Mouse (Mus musculus) liver, embryonic 13.5 days (tissue): ENCODE data around the gene Mrgprh. TPM values are rescaled to one million over a fixed set of nuclear protein-coding genes. Genes with fewer than 3 reads are reported as not detected.
"Not testable (repeated sequence)": the region's sequence is repeated elsewhere in the genome, so short reads cannot be mapped to it uniquely, and the experiment has no call there.

ENCODE experiments used
- ATAC-seq: fragments of 200-750 bp; cut with Nextera tagmentation; 2 replicates; pipeline ENCODE4 v1.8.0; 2017; ENCODE audit warnings: low read depth, mild to moderate bottlenecking, moderate number of reproducible peaks, moderate library complexity
- DNase-seq: peaks from one replicate; pipeline ENCODE4 v3.0.0; 2022
- H3K27ac ChIP-seq: fragments of 300-500 bp; sonication (generic); 2 replicates; pipeline ENCODE4 v1.5.1; 2015; ENCODE audit warnings: moderate library complexity, mild to moderate bottlenecking, inconsistent platforms
- H3K27me3 ChIP-seq: fragments of 300-500 bp; sonication (generic); 2 replicates; pipeline ENCODE4 v1.6.1; 2015; ENCODE audit warnings: mild to moderate bottlenecking, inconsistent platforms
- H3K36me3 ChIP-seq: fragments of 300-500 bp; sonication (generic); 2 replicates; pipeline ENCODE4 v1.6.1; 2015; ENCODE audit warnings: mild to moderate bottlenecking, inconsistent platforms
- H3K4me1 ChIP-seq: fragments of 300-500 bp; sonication (generic); replicated peaks from 2 replicates; pipeline ENCODE4 v1.6.1; 2015; ENCODE audit warnings: inconsistent platforms
- H3K4me2 ChIP-seq: fragments of 300-500 bp; sonication (generic); 2 replicates; pipeline ENCODE4 v1.6.1; 2015; ENCODE audit warnings: inconsistent platforms, mild to moderate bottlenecking, moderate library complexity
- H3K4me3 ChIP-seq: fragments of 300-500 bp; sonication (generic); replicated peaks from 2 replicates; pipeline ENCODE4 v1.5.1; 2015; ENCODE audit warnings: mild to moderate bottlenecking, inconsistent platforms
- H3K9ac ChIP-seq: fragments of 300-500 bp; sonication (generic); 2 replicates; pipeline ENCODE4 v1.6.1; 2015; ENCODE audit warnings: mild to moderate bottlenecking, inconsistent platforms
- H3K9me3 ChIP-seq: fragments of 300-500 bp; sonication (generic); replicated peaks from 2 replicates; pipeline ENCODE4 v1.6.1; 2016; ENCODE audit warnings: inconsistent platforms
- WGBS: fragments of 180-500 bp; shearing (Covaris S2); methylation state at CpG from one replicate; pipeline ENCODE4 v1.1.7; 2015; ENCODE audit not compliant: insufficient replicate concordance; 5-methylcytosine and 5-hydroxymethylcytosine counted together
- polyA plus RNA-seq: library from polyadenylated mRNA; unstranded; fragments of >200 nt; fragmentation: Nextera tagmentation; extraction: Ambion mirVana; gene quantifications from 2 replicates; pipeline ENCODE4 v1.2.1, GENCODE M21; 2015

Mrgprh gene
- polyA plus RNA-seq, 1 experiment from 2014 or later, result not detected

DNA sequence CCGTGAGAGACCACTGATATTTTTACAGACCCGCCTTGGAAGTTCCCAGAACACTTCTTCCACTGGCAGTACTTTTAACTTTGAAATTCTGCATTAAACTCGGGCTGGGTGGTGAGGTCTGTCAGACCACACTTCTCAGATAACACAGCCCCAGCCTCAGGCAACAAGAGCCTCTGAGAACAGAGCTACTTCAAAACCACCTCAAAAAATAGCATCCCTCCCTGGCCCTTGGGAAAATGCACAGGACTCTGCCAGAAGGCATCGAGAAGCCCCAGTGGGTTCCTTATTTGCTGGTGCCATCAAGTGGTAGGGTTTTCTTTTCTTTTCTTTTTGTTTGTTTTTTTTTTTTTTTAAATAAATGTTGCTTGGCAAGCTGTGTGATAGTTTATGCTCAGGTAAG lies 7.2 kb upstream of the Mrgprh start:
- Histone ChIP-seq H3K4me1 (no peaks in the 10 kb centered on the region), H3K4me2 (no peak overlapping the region), H3K4me3 (no peak overlapping the region), H3K36me3 (no peaks in the 10 kb centered on the region), H3K27me3 (peaks cover 30% of the 10 kb centered on the region), H3K27ac (no peak overlapping the region), H3K9me3 (no peaks in the 10 kb centered on the region), H3K9ac (no peak overlapping the region)
- DNase-seq (no peak), ATAC-seq (no peak)
- WGBS, result 8% methylated on average over 4 of the region's 4 CpGs

DNA sequence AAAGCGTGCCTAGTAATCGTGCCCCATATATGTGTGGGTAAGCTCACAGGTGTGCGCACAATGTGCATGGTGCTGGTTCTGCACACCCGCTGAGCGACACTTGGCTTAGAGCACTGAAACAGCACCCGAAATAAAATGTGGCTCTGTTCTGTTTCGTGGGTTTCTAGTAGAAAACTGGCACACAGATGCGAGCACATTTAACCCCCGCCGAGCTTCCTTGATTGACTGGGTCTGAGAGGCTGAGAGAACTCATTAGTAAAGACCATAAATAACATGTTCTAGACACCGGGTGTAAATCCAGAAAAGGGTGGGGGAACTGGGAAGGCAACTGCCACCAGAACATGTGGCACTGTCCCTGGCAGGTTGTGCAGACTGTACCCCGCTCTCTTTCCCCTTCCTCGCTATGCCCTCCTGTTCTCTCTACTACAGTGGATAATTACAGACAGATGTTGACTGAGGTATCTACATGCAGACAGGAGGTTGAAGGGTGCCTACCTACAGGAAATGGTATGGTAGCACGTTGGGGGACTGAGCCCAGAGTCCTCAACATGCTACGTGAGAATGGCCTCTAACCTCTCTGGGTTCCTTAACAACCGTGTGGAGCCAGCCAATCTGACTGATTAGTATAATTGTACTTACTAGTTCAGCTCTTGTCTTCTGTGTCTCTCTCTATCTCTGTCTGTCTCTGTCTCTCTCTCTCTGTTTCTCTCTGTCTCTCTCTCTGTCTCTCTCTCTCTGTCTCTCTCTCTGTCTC lies 3.4 kb upstream of the Mrgprh start:
- WGBS, result 57% methylated on average over 16 of the region's 16 CpGs
- H3K36me3 ChIP-seq, result no peaks in the 10 kb centered on the region
- H3K27me3 ChIP-seq, result peaks cover 35% of the 10 kb centered on the region
- DNase-seq, result no peak
- no peak overlapping the region for H3K4me3 ChIP-seq
- H3K4me2 ChIP-seq, result no peak overlapping the region
- no peak overlapping the region for H3K27ac ChIP-seq
- ATAC-seq, result no peak
- no peaks in the 10 kb centered on the region for H3K4me1 ChIP-seq
- no peak overlapping the region for H3K9ac ChIP-seq
- H3K9me3 ChIP-seq, result no peaks in the 10 kb centered on the region

DNA sequence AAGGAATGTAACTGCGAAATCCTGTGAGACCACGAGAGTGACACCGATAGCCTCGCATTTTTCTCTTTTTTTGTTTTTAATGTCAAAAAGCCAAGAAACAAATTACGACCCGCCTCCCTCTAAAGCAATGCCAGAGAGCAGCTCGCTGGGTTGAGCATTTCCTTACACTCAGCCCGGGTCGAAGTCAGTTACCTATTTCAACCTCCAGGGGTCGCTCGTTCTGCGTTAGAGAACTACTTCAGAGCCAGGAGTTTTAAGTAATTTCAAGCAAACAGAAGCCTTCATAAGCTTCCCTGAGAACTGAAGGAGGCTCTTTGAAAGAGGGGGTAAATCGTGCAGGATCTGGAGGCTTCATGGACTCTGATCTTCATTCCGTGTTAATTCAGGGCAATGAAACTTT lies 4.3 kb downstream of the Mrgprh start:
- H3K27me3 ChIP-seq, result peaks cover 12% of the 10 kb centered on the region; the same call in 1 of the 2 replicates
- 3% methylated on average over 14 of the region's 14 CpGs for WGBS
- H3K4me2 ChIP-seq, result peak overlapping the region; percentile 43
- H3K4me3 ChIP-seq, result peak overlapping the region; percentile 12; the same call in 1 of the 2 replicates
- no peak overlapping the region for H3K9ac ChIP-seq
- H3K36me3 ChIP-seq, result no peaks in the 10 kb centered on the region
- H3K9me3 ChIP-seq, result no peaks in the 10 kb centered on the region
- DNase-seq (peak; percentile 53), ATAC-seq (0 out of 2 replicates have a peak, but pooled peaks have one; percentile 47)
- no peak overlapping the region for H3K27ac ChIP-seq
- peaks cover 7% of the 10 kb centered on the region; the same call in 1 of the 2 replicates for H3K4me1 ChIP-seq

DNA sequence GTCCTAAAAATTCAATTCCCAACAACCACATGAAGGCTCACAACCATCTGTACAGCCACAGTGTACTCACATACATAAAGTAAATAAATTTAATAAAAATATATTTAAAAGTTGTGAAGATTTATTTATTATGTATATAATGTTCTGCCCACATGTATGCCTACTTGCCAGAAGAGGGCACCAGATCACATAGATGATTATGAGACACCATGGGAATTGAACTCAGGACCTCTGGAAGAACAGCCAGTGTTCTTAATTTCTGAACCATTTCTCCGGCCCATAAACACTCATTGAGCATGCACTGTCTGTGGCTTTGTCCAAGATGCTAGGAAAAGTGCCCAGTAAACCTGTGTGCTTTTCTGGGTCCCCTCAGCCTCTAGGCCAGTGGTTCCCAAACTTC lies 5.4 kb downstream of the Mrgprh start:
- no peak overlapping the region for H3K4me3 ChIP-seq
- H3K27ac ChIP-seq, result no peak overlapping the region
- H3K27me3 ChIP-seq, result peaks cover 12% of the 10 kb centered on the region; the same call in 1 of the 2 replicates
- DNase-seq (no peak), ATAC-seq (no peak)
- WGBS, result 54% methylated on average over 1 of the region's 1 CpGs
- H3K36me3 ChIP-seq, result no peaks in the 10 kb centered on the region
- no peak overlapping the region for H3K9ac ChIP-seq
- H3K4me2 ChIP-seq, result no peak overlapping the region
- H3K9me3 ChIP-seq, result no peaks in the 10 kb centered on the region
- peaks cover 7% of the 10 kb centered on the region; the same call in 1 of the 2 replicates for H3K4me1 ChIP-seq

DNA sequence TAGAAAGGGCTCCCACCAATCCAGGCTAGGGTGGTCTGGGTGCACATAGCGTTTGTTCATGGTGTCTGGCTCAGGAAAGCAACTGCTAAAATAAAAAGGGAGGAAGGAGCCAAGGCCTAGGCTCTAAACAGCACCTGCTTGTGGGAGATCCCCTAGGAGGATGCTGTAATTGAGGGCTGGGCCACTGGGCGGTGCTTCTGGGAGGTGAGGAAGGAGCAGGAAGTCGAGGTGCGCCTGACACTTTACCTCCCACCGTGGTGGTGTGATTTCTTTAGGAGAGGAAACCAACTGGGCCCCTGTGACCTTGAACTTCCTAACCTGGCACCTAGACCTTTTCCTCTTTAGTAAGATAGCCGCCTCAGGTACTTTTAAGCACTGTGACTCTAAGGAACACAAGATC lies 10.8 kb downstream of the Mrgprh start:
- no peak for ATAC-seq
- Histone ChIP-seq H3K4me2 (no peak overlapping the region), H3K27me3 (no peaks in the 10 kb centered on the region), H3K4me1 (no peaks in the 10 kb centered on the region), H3K27ac (no peak overlapping the region), H3K36me3 (peaks cover 11% of the 10 kb centered on the region; the same call in 1 of the 2 replicates), H3K9me3 (no peaks in the 10 kb centered on the region), H3K4me3 (no peak overlapping the region), H3K9ac (no peak overlapping the region)
- WGBS, result 34% methylated on average over 6 of the region's 6 CpGs
- no peak for DNase-seq

DNA sequence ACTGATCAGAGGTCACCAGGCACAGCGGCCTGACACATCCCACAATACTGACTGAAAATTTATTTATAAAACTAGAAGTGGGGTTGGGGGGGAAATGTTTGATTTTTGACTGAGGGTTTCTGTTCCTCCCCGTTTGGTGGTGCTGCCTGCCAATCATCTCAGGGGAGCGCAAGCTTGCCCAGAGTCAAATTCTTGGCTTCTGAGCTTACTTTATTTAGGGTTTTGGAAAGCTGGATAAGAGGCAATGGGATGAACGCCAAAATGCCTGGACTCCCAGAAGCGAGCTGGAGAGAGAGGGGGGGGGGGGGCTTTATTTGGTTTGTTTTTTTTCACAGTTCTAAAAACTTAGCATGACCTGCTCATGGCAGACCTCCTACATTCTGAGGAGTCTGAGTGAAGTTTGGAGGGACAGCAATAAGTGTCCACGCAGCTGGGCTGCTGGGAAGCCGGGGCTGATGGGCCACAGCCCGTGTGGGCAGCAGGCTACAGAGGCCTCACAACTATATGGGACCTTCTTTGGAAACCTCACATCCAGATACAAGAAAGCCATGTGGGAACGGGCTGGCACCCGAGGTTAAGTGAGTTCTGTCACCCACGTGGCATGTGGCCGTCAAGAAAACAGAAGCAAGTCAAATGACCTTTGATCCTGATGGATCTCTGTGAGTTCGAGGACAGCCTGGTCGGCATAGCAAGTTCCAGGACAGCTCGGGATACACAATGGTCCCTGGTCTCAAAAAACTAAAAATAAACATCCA lies 11.4 kb downstream of the Mrgprh start:
- DNase-seq (no peak), ATAC-seq (no peak)
- H3K4me2 ChIP-seq, result no peak overlapping the region
- H3K27me3 ChIP-seq, result no peaks in the 10 kb centered on the region
- no peak overlapping the region for H3K4me3 ChIP-seq
- peaks cover 16% of the 10 kb centered on the region; the same call in 1 of the 2 replicates for H3K36me3 ChIP-seq
- H3K4me1 ChIP-seq, result no peaks in the 10 kb centered on the region
- no peak overlapping the region for H3K9ac ChIP-seq
- H3K27ac ChIP-seq, result no peak overlapping the region
- H3K9me3 ChIP-seq, result no peaks in the 10 kb centered on the region
- WGBS, result 70% methylated on average over 15 of the region's 15 CpGs

DNA sequence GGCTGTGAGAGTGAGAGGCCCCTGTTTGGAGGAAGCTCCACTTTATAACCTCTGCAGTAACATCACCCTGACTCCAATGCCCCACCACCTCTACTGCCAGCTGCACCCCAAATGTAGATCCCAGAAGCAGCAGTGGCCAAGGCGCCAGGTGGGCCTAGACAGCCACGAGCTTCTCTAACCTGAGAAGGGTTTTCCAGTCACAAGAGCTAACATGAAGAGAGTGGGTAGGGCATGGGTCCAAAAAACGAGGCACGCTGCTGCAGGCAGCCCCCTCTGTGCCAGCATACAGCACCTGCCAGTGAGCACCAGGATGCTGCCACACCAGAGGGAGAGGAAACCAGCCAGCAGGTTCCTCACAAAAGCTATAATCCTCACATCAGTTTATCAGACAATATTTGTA lies 15.2 kb downstream of the Mrgprh start:
- Histone ChIP-seq H3K27ac (no peak overlapping the region), H3K36me3 (peaks cover 26% of the 10 kb centered on the region; the same call in 1 of the 2 replicates), H3K9ac (no peak overlapping the region), H3K4me1 (no peaks in the 10 kb centered on the region), H3K4me3 (no peak overlapping the region), H3K4me2 (no peak overlapping the region), H3K27me3 (no peaks in the 10 kb centered on the region), H3K9me3 (no peaks in the 10 kb centered on the region)
- ATAC-seq, result no peak
- no peak for DNase-seq
- whole genome bisulfite sequencing, result 77% methylated on average over 4 of the region's 4 CpGs

DNA sequence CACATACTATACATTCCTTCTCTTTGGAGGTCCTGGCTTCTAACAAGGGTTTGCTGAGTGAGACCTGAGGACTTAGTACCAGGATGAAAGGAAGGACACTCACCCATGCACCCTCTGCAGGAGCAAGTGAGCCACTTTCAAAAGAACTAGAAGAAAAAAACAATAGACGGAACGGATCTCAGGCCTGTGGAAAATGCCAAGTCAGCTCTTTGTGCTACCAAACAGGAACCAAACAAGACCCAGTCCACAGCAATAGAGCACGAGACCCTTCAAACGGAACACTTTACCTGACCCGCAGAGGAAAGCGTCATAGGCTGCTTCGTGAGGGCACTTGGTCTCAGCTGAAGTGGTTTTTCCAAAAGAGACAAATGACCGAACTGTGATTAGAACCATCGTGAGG lies 16.2 kb downstream of the Mrgprh start:
- ATAC-seq (no peak), DNase-seq (no peak)
- Histone ChIP-seq H3K27ac (no peak overlapping the region), H3K4me2 (no peak overlapping the region), H3K27me3 (no peaks in the 10 kb centered on the region), H3K4me1 (no peaks in the 10 kb centered on the region), H3K4me3 (no peak overlapping the region), H3K9me3 (no peaks in the 10 kb centered on the region), H3K9ac (no peak overlapping the region), H3K36me3 (peaks cover 28% of the 10 kb centered on the region; the same call in 1 of the 2 replicates)
- 86% methylated on average over 9 of the region's 9 CpGs for WGBS

DNA sequence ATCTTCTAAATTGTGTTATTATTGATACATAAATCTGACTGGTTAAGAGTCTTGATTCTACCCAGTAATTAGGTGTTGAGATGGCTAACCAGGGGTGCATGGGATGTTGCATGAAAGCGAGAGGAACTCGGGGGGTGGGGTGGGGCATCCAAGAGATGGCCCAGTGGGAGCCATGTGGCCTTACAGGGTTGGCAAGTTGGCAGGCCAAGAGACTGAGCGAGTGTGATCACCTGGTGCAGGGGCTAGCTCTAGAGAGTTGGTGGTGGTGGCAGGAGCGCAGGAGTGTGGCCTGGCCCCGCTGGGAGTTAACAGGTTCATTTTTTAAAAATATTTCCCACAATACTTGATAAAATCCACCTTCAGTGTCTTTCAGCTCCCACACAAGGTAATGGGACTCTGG lies 21.8 kb downstream of the Mrgprh start:
- ATAC-seq (no peak), DNase-seq (no peak)
- H3K9ac ChIP-seq, result no peak overlapping the region
- H3K27me3 ChIP-seq, result no peaks in the 10 kb centered on the region
- WGBS, result 78% methylated on average over 5 of the region's 5 CpGs
- H3K36me3 ChIP-seq, result peaks cover 49% of the 10 kb centered on the region
- no peaks in the 10 kb centered on the region for H3K9me3 ChIP-seq
- no peak overlapping the region for H3K4me2 ChIP-seq
- no peaks in the 10 kb centered on the region for H3K4me1 ChIP-seq
- H3K27ac ChIP-seq, result no peak overlapping the region
- no peak overlapping the region for H3K4me3 ChIP-seq

DNA sequence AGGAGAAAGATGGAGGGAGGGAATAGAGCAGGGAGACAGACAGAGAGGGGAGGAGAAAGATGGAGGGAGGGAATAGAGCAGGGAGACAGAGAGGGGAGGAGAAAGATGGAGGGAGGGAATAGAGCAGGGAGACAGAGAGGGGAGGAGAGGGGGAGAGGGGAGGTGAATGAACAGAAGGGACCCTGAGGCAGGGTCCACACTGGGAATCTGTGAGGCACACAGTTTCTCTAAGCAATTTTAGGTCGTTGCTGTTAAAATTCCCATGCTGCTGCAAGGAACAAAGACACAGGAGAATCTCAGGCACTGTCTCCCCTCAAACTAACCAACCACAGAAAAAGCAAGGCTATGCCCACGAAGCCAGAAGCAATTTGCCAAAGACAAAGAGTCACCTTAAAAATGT lies 22.8 kb downstream of the Mrgprh start:
- 42% methylated on average over 2 of the region's 2 CpGs for WGBS

DNA sequence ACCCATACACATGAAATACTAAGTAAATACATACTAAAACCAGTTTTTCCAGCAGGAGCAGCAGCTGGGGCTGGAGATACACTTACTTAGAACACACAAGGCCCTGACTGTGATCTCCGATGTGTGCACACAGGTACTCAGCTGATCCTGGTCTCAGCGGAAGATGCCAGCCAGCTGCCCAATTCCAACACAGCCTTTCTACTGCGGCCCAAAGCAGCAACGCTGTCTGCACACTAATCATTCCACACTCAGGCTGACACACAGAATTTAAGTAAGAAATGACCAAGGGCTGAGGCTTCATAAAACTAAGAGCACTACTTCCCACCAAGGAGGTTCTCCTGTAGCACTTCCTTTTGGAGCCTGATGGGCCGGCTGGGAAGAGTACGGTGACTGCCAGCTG lies 26.5 kb downstream of the Mrgprh start:
- Histone ChIP-seq H3K27me3 (no peaks in the 10 kb centered on the region), H3K4me2 (no peak overlapping the region), H3K9me3 (no peaks in the 10 kb centered on the region), H3K36me3 (peaks cover 67% of the 10 kb centered on the region), H3K27ac (no peak overlapping the region), H3K4me1 (no peaks in the 10 kb centered on the region), H3K9ac (no peak overlapping the region), H3K4me3 (no peak overlapping the region)
- WGBS, result 88% methylated on average over 6 of the region's 6 CpGs
- no peak for DNase-seq
- no peak for ATAC-seq

More for the DNA sequence above, 22.8 kb downstream of the Mrgprh start:
- H3K27ac ChIP-seq, H3K9ac ChIP-seq, ATAC-seq, H3K4me3 ChIP-seq, H3K4me2 ChIP-seq, H3K27me3 ChIP-seq, H3K9me3 ChIP-seq, H3K4me1 ChIP-seq, DNase-seq: not testable (repeated sequence)
- H3K36me3 ChIP-seq, result peaks cover 57% of the 10 kb centered on the region
